Mouse (Mus musculus) midbrain, embryonic 11.5 days (tissue): Measurements from ENCODE around the gene Klhl5. TPM values are rescaled to one million over a fixed set of nuclear protein-coding genes. Genes with fewer than 3 reads are reported as not detected.
A peak's percentile ranks its signal among the peaks of the same experiment; 100 is the strongest.
"Not testable (repeated sequence)": the region's sequence is repeated elsewhere in the genome, so short reads cannot be mapped to it uniquely, and the experiment has no call there.

Experiments used
- ATAC-seq: fragments of 200-750 bp; cut with Nextera tagmentation; 2 replicates; pipeline ENCODE4 v1.8.0; 2017; ENCODE audit warnings: moderate TSS enrichment, moderate library complexity; ENCODE audit not compliant: low FRiP score
- DNase-seq: peaks from one replicate; pipeline ENCODE4 v3.0.0; 2015; ENCODE audit warnings: low spot score; ENCODE audit errors: missing footprints
- H3K27ac ChIP-seq: fragments of 300-500 bp; sonication (generic); 2 replicates; pipeline ENCODE4 v1.5.1; 2014; ENCODE audit warnings: low read depth, low read length
- H3K27me3 ChIP-seq: fragments of 300-500 bp; sonication (generic); 2 replicates; pipeline ENCODE4 v1.6.1; 2014; ENCODE audit warnings: mild to moderate bottlenecking, low read length, moderate library complexity, mixed read lengths; ENCODE audit not compliant: control insufficient read depth, insufficient read depth
- H3K36me3 ChIP-seq: fragments of 300-500 bp; sonication (generic); 2 replicates; pipeline ENCODE4 v1.6.1; 2014; ENCODE audit warnings: mild to moderate bottlenecking, low read length, moderate library complexity, mixed read lengths; ENCODE audit not compliant: control insufficient read depth, insufficient read depth
- H3K4me1 ChIP-seq: fragments of 300-500 bp; sonication (generic); 2 replicates; pipeline ENCODE4 v1.6.1; 2014; ENCODE audit warnings: low read length; ENCODE audit not compliant: control insufficient read depth, insufficient read depth
- H3K4me2 ChIP-seq: fragments of 300-500 bp; sonication (generic); 2 replicates; pipeline ENCODE4 v1.6.1; 2014; ENCODE audit warnings: mild to moderate bottlenecking, moderate library complexity
- H3K4me3 ChIP-seq: fragments of 300-500 bp; sonication (generic); 2 replicates; pipeline ENCODE4 v1.5.1; 2014; ENCODE audit warnings: low read depth, low read length
- H3K9ac ChIP-seq: fragments of 300-500 bp; sonication (generic); 2 replicates; pipeline ENCODE4 v1.6.1; 2014; ENCODE audit warnings: low read length
- H3K9me3 ChIP-seq: fragments of 300-500 bp; sonication (generic); 2 replicates; pipeline ENCODE4 v1.6.1; 2016; ENCODE audit warnings: low read length; ENCODE audit not compliant: control insufficient read depth
- WGBS: fragments of 180-500 bp; shearing (Covaris S2); extraction: QIAGEN DNeasy Blood & Tissue Kit; methylation state at CpG from one replicate; pipeline ENCODE4 v1.1.7; 2014; 5-methylcytosine and 5-hydroxymethylcytosine counted together
- polyA plus RNA-seq: library from polyadenylated mRNA; unstranded; fragments of >200 nt; fragmentation: Nextera tagmentation; extraction: Ambion mirVana; gene quantifications from 2 replicates; pipeline ENCODE4 v1.2.1, GENCODE M21; 2014

Gene Klhl5
- polyA plus RNA-seq, 1 experiment from 2014 or later, result 20.6 TPM

- no peaks in the 10 kb centered on the region for H3K36me3 ChIP-seq
- H3K9me3 ChIP-seq, result no peaks in the 10 kb centered on the region
- no peak for DNase-seq
- H3K27ac ChIP-seq, result no peak overlapping the region
- H3K4me2 ChIP-seq, result no peak overlapping the region
- no peaks in the 10 kb centered on the region for H3K27me3 ChIP-seq
- 82% methylated on average over 3 of the region's 3 CpGs for WGBS
- no peak for ATAC-seq
- H3K9ac ChIP-seq, result no peak overlapping the region
- no peaks in the 10 kb centered on the region for H3K4me1 ChIP-seq
- H3K4me3 ChIP-seq, result no peak overlapping the region
Measured at GRCm38 (mm10) chr5:65102026-65102640, 5.2 kb upstream of the Klhl5 start.

- no peak overlapping the region for H3K4me2 ChIP-seq
- 81% methylated on average over 10 of the region's 10 CpGs for WGBS
- no peaks in the 10 kb centered on the region for H3K27me3 ChIP-seq
- H3K9ac ChIP-seq, result no peak overlapping the region
- no peak overlapping the region for H3K4me3 ChIP-seq
- no peak for ATAC-seq
- no peaks in the 10 kb centered on the region for H3K36me3 ChIP-seq
- no peaks in the 10 kb centered on the region for H3K4me1 ChIP-seq
- H3K27ac ChIP-seq, result no peak overlapping the region
- H3K9me3 ChIP-seq, result no peaks in the 10 kb centered on the region
- DNase-seq, result no peak
Measured at GRCm38 (mm10) chr5:65102641-65103042, 4.7 kb upstream of the Klhl5 start.

- Histone ChIP-seq H3K27me3 (no peaks in the 10 kb centered on the region), H3K9me3 (no peaks in the 10 kb centered on the region), H3K9ac (peak overlapping the region; percentile 73), H3K4me2 (peak overlapping the region; percentile 44), H3K4me1 (no peaks in the 10 kb centered on the region), H3K36me3 (no peaks in the 10 kb centered on the region), H3K4me3 (peak overlapping the region; percentile 77), H3K27ac (no peak overlapping the region)
- DNase-seq (peak; percentile 92), ATAC-seq (no peak; the same call in 1 of the 2 replicates)
- WGBS, result 4% methylated on average over 36 of the region's 42 CpGs
Measured at GRCm38 (mm10) chr5:65107773-65108432, 564 bp downstream of the Klhl5 start.

GRCm38 (mm10) chr5:65112225-65112624 lies 4.9 kb downstream of the Klhl5 start:
- 61% methylated on average over 3 of the region's 3 CpGs for WGBS
- DNase-seq, H3K36me3 ChIP-seq, H3K9me3 ChIP-seq, ATAC-seq, H3K4me3 ChIP-seq, H3K4me2 ChIP-seq, H3K4me1 ChIP-seq, H3K27me3 ChIP-seq, H3K9ac ChIP-seq, H3K27ac ChIP-seq: not testable (repeated sequence)

- Histone ChIP-seq H3K4me2 (no peak overlapping the region), H3K27ac (no peak overlapping the region), H3K36me3 (no peaks in the 10 kb centered on the region), H3K4me1 (no peaks in the 10 kb centered on the region), H3K9me3 (no peaks in the 10 kb centered on the region), H3K4me3 (no peak overlapping the region), H3K9ac (no peak overlapping the region), H3K27me3 (no peaks in the 10 kb centered on the region)
- ATAC-seq, result no peak
- 96% methylated on average over 6 of the region's 6 CpGs for WGBS
- no peak for DNase-seq
Measured at GRCm38 (mm10) chr5:65113323-65113722, 6.0 kb downstream of the Klhl5 start.

GRCm38 (mm10) chr5:65116789-65117188 lies 9.4 kb downstream of the Klhl5 start:
- Histone ChIP-seq H3K4me2 (no peak overlapping the region), H3K27me3 (no peaks in the 10 kb centered on the region), H3K9ac (no peak overlapping the region), H3K9me3 (no peaks in the 10 kb centered on the region), H3K4me1 (no peaks in the 10 kb centered on the region), H3K4me3 (no peak overlapping the region), H3K36me3 (no peaks in the 10 kb centered on the region), H3K27ac (no peak overlapping the region)
- WGBS, result 100% methylated on average over 2 of the region's 2 CpGs
- ATAC-seq (no peak), DNase-seq (no peak)

GRCm38 (mm10) chr5:65119495-65119894 lies 12.2 kb downstream of the Klhl5 start:
- Histone ChIP-seq H3K4me1 (no peaks in the 10 kb centered on the region), H3K9me3 (no peaks in the 10 kb centered on the region), H3K4me3 (no peak overlapping the region), H3K27me3 (no peaks in the 10 kb centered on the region), H3K4me2 (no peak overlapping the region), H3K9ac (no peak overlapping the region), H3K36me3 (no peaks in the 10 kb centered on the region), H3K27ac (no peak overlapping the region)
- ATAC-seq, result no peak
- no peak for DNase-seq
- WGBS, result 88% methylated on average over 1 of the region's 1 CpGs

- WGBS, result 75% methylated on average over 3 of the region's 3 CpGs
- Histone ChIP-seq H3K4me2 (no peak overlapping the region), H3K9me3 (no peaks in the 10 kb centered on the region), H3K27ac (no peak overlapping the region), H3K4me1 (no peaks in the 10 kb centered on the region), H3K4me3 (no peak overlapping the region), H3K9ac (no peak overlapping the region), H3K36me3 (no peaks in the 10 kb centered on the region), H3K27me3 (no peaks in the 10 kb centered on the region)
- DNase-seq (no peak), ATAC-seq (no peak)
Measured at GRCm38 (mm10) chr5:65119918-65120317, 12.6 kb downstream of the Klhl5 start.

GRCm38 (mm10) chr5:65122616-65123015 lies 15.3 kb downstream of the Klhl5 start:
- no peak overlapping the region for H3K27ac ChIP-seq
- H3K4me1 ChIP-seq, result no peaks in the 10 kb centered on the region
- H3K27me3 ChIP-seq, result no peaks in the 10 kb centered on the region
- no peak for DNase-seq
- no peak overlapping the region for H3K9ac ChIP-seq
- H3K9me3 ChIP-seq, result no peaks in the 10 kb centered on the region
- ATAC-seq, result no peak
- H3K4me2 ChIP-seq, result no peak overlapping the region
- no peak overlapping the region for H3K4me3 ChIP-seq
- H3K36me3 ChIP-seq, result no peaks in the 10 kb centered on the region
- 92% methylated on average over 3 of the region's 3 CpGs for WGBS
